Mouse (Mus musculus): Measurements from ENCODE around the gene Fam185a.

GRCm38 (mm10) chr5:21492213-21492612 lies 67.5 kb downstream of the Fam185a start:
- no peak for TF ChIP-seq POLR2A (IDR thresholded peaks at IDR 0.05; ENCODE audit: low read depth, low read length)
- TF ChIP-seq CTCF (IDR thresholded peaks at IDR 0.05; ENCODE audit: borderline replicate concordance, insufficient read depth, low read length) = no peak
